24 mouse cellular contexts compared by ENCODE assay signal in the genomic region with DNA sequence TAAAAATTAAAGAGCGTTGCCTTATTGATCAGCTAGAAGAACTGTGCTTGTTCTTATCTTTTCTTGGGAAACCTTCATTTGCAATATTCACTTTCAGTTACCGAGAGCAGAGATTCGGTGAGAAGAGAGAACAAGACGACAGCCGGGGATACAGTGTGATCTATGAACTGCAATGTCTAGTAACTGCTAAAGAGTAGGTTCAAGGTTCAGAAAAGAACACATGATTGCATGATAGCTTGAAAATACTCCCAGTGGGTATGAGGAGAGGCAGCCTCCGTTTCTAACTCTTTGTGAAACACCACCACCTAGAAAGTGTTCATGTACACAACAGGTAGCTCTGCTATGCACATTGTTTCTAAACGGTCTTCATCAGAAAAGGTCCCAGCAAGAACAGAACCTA. TPM values are rescaled to one million over a fixed set of nuclear protein-coding genes. Genes with fewer than 3 reads are reported as not detected.
"Had no signal": no experiment of that assay in that cellular context is flagged by ENCODE, and none has a peak within 500 bp of the region (broad histone marks: within the 10 kb centered on the region; RNA-seq: fewer than 3 reads in every experiment).

No protein-coding gene starts in this region.

- ATAC-seq: hindbrain, postnatal 0 days had no signal

- H3K27ac ChIP-seq: gastrocnemius, adult 2 months; heart, embryonic 10.5 days; hindbrain, embryonic 13.5 days; hindbrain, embryonic 15.5 days; hindbrain, postnatal 0 days; layer of hippocampus, adult 2 months; left cerebral cortex, adult 2 months; limb, embryonic 10.5 days; limb, embryonic 12.5 days; liver, embryonic 13.5 days; liver, embryonic 15.5 days had no signal

- DNase-seq: gastrocnemius, adult 2 months; gastrocnemius, postnatal 10 days; gastrocnemius, postnatal 25 days; heart, adult 18-20 months; heart, postnatal 14 days; heart, postnatal 36 days; kidney, adult 18-20 months; kidney, postnatal 10 days; kidney, postnatal 25 days; kidney, postnatal 4 days; liver; liver, embryonic 13.5 days had no signal

- H3K9ac ChIP-seq: heart, embryonic 12.5 days; hindbrain, embryonic 13.5 days; hindbrain, embryonic 15.5 days; limb, embryonic 12.5 days; liver, embryonic 13.5 days; liver, embryonic 15.5 days had no signal

- H3K36me3 ChIP-seq: heart, embryonic 10.5 days; heart, embryonic 12.5 days; hindbrain, embryonic 13.5 days; hindbrain, embryonic 15.5 days; limb, embryonic 10.5 days; limb, embryonic 12.5 days; liver, embryonic 13.5 days; liver, embryonic 15.5 days had no signal

- H3K4me1 ChIP-seq: heart, embryonic 12.5 days; liver, embryonic 13.5 days; liver, embryonic 15.5 days had no signal

- H3K4me2 ChIP-seq: heart, embryonic 12.5 days; hindbrain, embryonic 13.5 days; hindbrain, embryonic 15.5 days; limb, embryonic 12.5 days; liver, embryonic 13.5 days; liver, embryonic 15.5 days had no signal

- H3K27me3 ChIP-seq: heart, embryonic 12.5 days; hindbrain, embryonic 13.5 days; limb, embryonic 12.5 days; liver, embryonic 13.5 days; liver, embryonic 15.5 days had no signal

- H3K9me3 ChIP-seq: heart, embryonic 10.5 days; heart, embryonic 12.5 days; hindbrain, embryonic 13.5 days; hindbrain, embryonic 15.5 days; limb, embryonic 10.5 days; limb, embryonic 12.5 days; liver, embryonic 13.5 days; liver, embryonic 15.5 days had no signal

- H3K4me3 ChIP-seq: gastrocnemius, adult 2 months; heart, embryonic 10.5 days; heart, embryonic 12.5 days; hindbrain, embryonic 13.5 days; hindbrain, embryonic 15.5 days; layer of hippocampus, adult 2 months; left cerebral cortex, adult 2 months; limb, embryonic 10.5 days; limb, embryonic 12.5 days; liver, embryonic 13.5 days; liver, embryonic 15.5 days had no signal

RNA-seq across cellular contexts. Expression of a gene that starts 55.8 kb away (rescaled TPM):
- total RNA-seq: granulocyte monocyte progenitor cell, adult 5-6 weeks; hematopoietic stem cell, adult 5-6 weeks had no signal
